Mouse (Mus musculus) small intestine, adult 2 months (tissue): ENCODE measurements at regions not wholly inside any gene's neighbourhood (a gene's known extent, or its start where the extent isn't known, plus 50 kb on each side); places are given as distances from the start of the nearest gene placed in this dataset.

Experiments used
- H3K27ac ChIP-seq: fragments of 200-500 bp; 2 replicates; pipeline ENCODE4 v1.5.1; 2012; ENCODE audit warnings: low read depth, low read length, control low read depth, inconsistent platforms; ENCODE audit not compliant: insufficient read depth
- H3K27me3 ChIP-seq: fragments of 200-500 bp; 2 replicates; pipeline ENCODE4 v1.6.1; 2012; ENCODE audit warnings: mild to moderate bottlenecking, moderate library complexity, low read length, inconsistent platforms; ENCODE audit not compliant: control insufficient read depth, insufficient read depth
- H3K36me3 ChIP-seq: fragments of 200-500 bp; 2 replicates; pipeline ENCODE4 v1.6.1; 2012; ENCODE audit warnings: mild to moderate bottlenecking, low read length, control low read depth, inconsistent platforms; ENCODE audit not compliant: control insufficient read depth, insufficient read depth
- H3K4me1 ChIP-seq: fragments of 200-500 bp; 2 replicates; pipeline ENCODE4 v1.6.1; 2012; ENCODE audit warnings: low read length, inconsistent platforms, mixed read lengths; ENCODE audit not compliant: control insufficient read depth, insufficient read depth, insufficient read length
- H3K4me3 ChIP-seq: fragments of 200-500 bp; 2 replicates; pipeline ENCODE4 v1.5.1; 2012; ENCODE audit warnings: low read depth, mild to moderate bottlenecking, control low read depth, inconsistent platforms, low read length, moderate library complexity
- CTCF ChIP-seq: fragments of 200-500 bp; IDR thresholded peaks from 2 replicates; pipeline ENCODE4 v1.5.1; 2012; ENCODE audit warnings: low read depth, mild to moderate bottlenecking, control low read depth, inconsistent platforms, low read length, moderate library complexity, mixed read lengths; ENCODE audit not compliant: insufficient replicate concordance, insufficient read length; ENCODE audit errors: extremely low read depth
- POLR2A ChIP-seq: fragments of 200-500 bp; IDR thresholded peaks from 2 replicates; pipeline ENCODE4 v1.6.1; 2012; ENCODE audit warnings: low read depth, mild to moderate bottlenecking, control low read depth, inconsistent platforms, low read length, moderate library complexity
- WGBS: fragments of 180-500 bp; shearing (Covaris S2); methylation state at CpG from one replicate; pipeline ENCODE4 v1.1.7; 2018; 5-methylcytosine and 5-hydroxymethylcytosine counted together

- Histone ChIP-seq H3K27ac (no peak overlapping the region), H3K4me3 (no peak overlapping the region), H3K27me3 (no peaks in the 10 kb centered on the region; the same call in 1 of the 2 replicates), H3K36me3 (no peaks in the 10 kb centered on the region), H3K4me1 (no peaks in the 10 kb centered on the region)
- TF ChIP-seq CTCF, result no peak
- TF ChIP-seq POLR2A, result no peak
- 67% methylated on average over 9 of the region's 9 CpGs for WGBS
Observed at GRCm38 (mm10) chr11:19776473-19777200, 147.5 kb upstream of the Spred2 start.

DNA sequence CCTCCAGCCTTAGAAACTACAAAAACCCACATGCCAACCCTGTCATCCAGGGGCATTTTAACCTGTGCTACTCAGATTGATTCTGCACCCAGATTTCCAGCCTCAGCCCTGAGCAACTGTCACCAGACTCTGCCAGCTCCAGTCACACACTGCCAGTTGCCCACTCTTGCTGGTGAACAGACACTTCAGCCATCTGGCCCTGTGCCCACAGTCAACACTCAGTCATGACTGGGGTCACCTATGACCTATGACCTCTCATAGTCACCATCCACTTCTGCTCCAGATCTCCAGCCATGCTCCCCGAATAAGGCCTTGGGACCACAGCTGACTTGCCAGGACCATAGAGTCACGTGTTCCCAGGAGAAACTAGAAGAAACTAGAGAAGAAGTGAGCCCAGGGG is 146.0 kb upstream of the Spred2 start:
- Histone ChIP-seq H3K36me3 (no peaks in the 10 kb centered on the region), H3K4me1 (no peaks in the 10 kb centered on the region), H3K27me3 (no peaks in the 10 kb centered on the region; the same call in 1 of the 2 replicates), H3K4me3 (no peak overlapping the region), H3K27ac (no peak overlapping the region)
- TF ChIP-seq CTCF (no peak), POLR2A (no peak)
- 84% methylated on average over 2 of the region's 2 CpGs for whole genome bisulfite sequencing

GRCm38 (mm10) chr11:19785110-19785509 is 139.1 kb upstream of the Spred2 start:
- H3K4me1 ChIP-seq, result no peaks in the 10 kb centered on the region
- H3K27me3 ChIP-seq, result no peaks in the 10 kb centered on the region
- TF ChIP-seq CTCF (no peak), POLR2A (no peak)
- H3K36me3 ChIP-seq, result no peaks in the 10 kb centered on the region
- WGBS, result 77% methylated on average over 14 of the region's 14 CpGs
- H3K4me3 ChIP-seq, result no peak overlapping the region
- H3K27ac ChIP-seq, result no peak overlapping the region

- Histone ChIP-seq H3K4me1 (no peaks in the 10 kb centered on the region), H3K27me3 (no peaks in the 10 kb centered on the region), H3K4me3 (no peak overlapping the region), H3K36me3 (no peaks in the 10 kb centered on the region), H3K27ac (no peak overlapping the region)
- TF ChIP-seq CTCF, result no peak
- TF ChIP-seq POLR2A, result no peak
- WGBS, result 88% methylated on average over 4 of the region's 4 CpGs
Observed at GRCm38 (mm10) chr11:19796950-19797670, 127.1 kb upstream of the Spred2 start.

DNA sequence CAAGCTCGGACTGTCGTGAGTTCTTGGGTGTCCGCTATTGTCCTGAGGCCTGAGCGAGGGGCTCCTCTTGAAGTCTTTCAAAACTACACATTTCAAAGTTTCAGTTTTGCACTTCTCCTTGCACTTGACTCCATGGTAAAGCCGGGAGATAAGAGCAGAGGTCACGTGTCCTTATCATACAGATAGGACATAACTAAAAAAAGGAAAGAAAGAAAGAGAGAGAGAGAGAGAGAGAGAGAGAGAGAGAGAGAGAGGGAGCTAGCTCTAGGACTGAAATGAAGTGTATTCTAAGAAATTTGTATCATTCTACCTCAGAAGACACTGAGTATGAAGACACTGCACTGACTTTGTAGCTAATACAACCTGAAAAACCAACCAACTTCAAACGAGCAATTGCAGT is 114.8 kb upstream of the Spred2 start:
- Histone ChIP-seq H3K4me1 (no peaks in the 10 kb centered on the region), H3K27ac (no peak overlapping the region), H3K36me3 (no peaks in the 10 kb centered on the region), H3K27me3 (no peaks in the 10 kb centered on the region), H3K4me3 (no peak overlapping the region)
- 64% methylated on average over 7 of the region's 7 CpGs for WGBS
- no peak for TF ChIP-seq CTCF
- TF ChIP-seq POLR2A, result no peak

DNA sequence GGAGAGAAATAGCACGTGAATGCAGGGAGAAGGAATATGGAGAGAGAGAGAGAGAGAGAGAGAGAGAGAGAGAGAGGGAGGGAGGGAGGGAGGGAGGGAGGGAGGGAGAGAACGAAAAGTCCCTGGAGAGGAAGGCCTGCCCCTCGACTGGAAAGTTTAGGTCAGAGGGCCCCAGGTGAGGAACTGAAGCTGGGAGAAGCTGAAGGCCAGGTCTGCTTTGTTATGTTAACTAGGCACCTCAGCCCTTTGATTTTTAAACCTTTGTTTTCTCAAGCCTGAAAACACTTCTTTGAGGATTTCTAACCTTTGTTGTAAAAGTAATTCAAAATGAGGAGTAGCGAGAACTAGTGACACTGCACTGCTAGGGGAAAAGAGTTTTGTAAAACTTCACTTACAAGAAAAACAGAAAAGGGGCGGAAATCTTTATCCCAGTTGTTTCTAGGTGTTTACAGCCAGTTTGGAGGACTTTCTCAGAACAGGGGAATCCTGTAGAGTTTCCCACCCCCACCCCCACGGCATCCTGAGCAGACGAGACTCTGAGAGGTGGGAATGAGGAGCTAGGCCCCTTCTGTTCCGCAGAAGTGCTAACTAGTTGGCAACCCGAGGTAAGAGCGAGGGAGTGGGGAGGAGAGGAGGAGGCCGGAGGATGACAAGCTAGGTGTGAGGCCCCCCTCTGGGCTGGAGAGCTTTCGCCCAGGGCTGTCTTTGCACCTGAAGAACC is 112.7 kb upstream of the Spred2 start:
- WGBS, result 55% methylated on average over 12 of the region's 12 CpGs
- Histone ChIP-seq H3K4me1 (no peaks in the 10 kb centered on the region), H3K27ac (no peak overlapping the region), H3K27me3 (no peaks in the 10 kb centered on the region), H3K4me3 (no peak overlapping the region), H3K36me3 (no peaks in the 10 kb centered on the region)
- no peak for TF ChIP-seq CTCF
- TF ChIP-seq POLR2A, result no peak

- Histone ChIP-seq H3K4me3 (no peak overlapping the region), H3K27ac (no peak overlapping the region), H3K36me3 (no peaks in the 10 kb centered on the region), H3K4me1 (no peaks in the 10 kb centered on the region), H3K27me3 (no peaks in the 10 kb centered on the region)
- TF ChIP-seq CTCF (no peak), POLR2A (no peak)
- WGBS, result 51% methylated on average over 10 of the region's 10 CpGs
Observed at GRCm38 (mm10) chr11:19811992-19812690, 112.0 kb upstream of the Spred2 start.
